Mouse (Mus musculus) large intestine, adult 2 months (tissue): Measurements from ENCODE around the gene Srrd. TPM values are rescaled to one million over a fixed set of nuclear protein-coding genes. Genes with fewer than 3 reads are reported as not detected.
"Not testable (repeated sequence)": the region's sequence is repeated elsewhere in the genome, so short reads cannot be mapped to it uniquely, and the experiment has no call there.

ENCODE experiments used
- DNase-seq: peaks from one replicate; pipeline ENCODE4 v3.0.0-alpha.2; 2012; ENCODE audit warnings: low read depth, low spot score
- WGBS: fragments of 180-500 bp; shearing (Covaris S2); methylation state at CpG from one replicate; pipeline ENCODE4 v1.1.7; 2018; 5-methylcytosine and 5-hydroxymethylcytosine counted together
- polyA plus RNA-seq: library from polyadenylated mRNA; depleted of rRNA; stranded (reverse); fragments of >200 nt; gene quantifications from 2 replicates; pipeline ENCODE4 v1.2.3, GENCODE M21; 2012

The Srrd gene
- polyA plus RNA-seq, 1 experiment: 31.3 TPM

DNA sequence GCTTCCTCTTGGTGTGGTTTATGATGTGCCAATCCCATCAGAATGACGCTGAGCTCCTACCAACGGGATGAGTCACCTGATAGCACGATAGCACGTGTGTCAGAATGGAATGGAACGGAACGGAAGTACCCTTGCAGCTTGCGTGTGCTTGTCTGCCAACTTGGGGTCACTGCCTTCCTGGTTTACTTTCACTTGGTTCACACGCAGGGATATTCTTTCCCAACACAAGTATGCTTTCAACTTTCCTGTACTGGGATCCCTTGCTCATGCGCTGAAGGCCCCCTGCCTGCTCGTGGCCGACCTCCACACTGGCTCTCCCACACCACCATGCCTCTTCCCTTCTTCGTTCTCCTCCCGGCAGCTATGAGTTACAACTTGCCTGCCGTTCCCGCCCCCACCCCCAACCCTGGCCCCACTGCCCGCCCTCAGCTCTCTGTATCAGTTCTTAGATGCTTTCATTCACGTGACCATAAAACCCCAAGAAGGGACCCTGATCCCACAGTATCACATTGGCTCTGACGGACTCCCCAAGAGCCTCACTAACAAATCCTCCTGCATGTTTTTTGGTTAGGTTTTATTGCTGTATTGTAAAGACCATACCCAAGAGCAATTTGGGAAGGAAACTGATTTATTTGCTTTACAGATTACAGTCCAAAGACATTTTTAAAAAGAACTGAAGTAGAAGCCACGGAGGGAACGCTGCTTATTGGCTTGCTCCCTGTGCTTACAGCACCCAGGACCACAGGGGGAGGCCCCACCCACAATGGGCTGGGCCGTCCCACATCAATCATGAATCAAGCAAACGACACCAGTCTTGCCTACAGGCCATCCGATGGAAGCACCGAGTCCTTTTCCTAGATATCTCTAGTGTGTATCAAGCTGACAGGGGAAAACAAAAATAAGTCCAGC lies 17.9 kb downstream of the Srrd start:
- DNase-seq: no peak
- 6% methylated on average over 24 of the region's 24 CpGs for WGBS

- WGBS: 87% methylated on average over 6 of the region's 6 CpGs
- DNase-seq: no peak
These were observed 19.6 kb downstream of the Srrd start for GRCm38 (mm10) chr5:112323246-112323645.

GRCm38 (mm10) chr5:112321376-112321775 lies 21.5 kb downstream of the Srrd start:
- DNase-seq: no peak
- WGBS: 82% methylated on average over 4 of the region's 4 CpGs

- no peak for DNase-seq
- 75% methylated on average over 6 of the region's 6 CpGs for WGBS
These were observed 21.9 kb downstream of the Srrd start for GRCm38 (mm10) chr5:112320936-112321335.

DNA sequence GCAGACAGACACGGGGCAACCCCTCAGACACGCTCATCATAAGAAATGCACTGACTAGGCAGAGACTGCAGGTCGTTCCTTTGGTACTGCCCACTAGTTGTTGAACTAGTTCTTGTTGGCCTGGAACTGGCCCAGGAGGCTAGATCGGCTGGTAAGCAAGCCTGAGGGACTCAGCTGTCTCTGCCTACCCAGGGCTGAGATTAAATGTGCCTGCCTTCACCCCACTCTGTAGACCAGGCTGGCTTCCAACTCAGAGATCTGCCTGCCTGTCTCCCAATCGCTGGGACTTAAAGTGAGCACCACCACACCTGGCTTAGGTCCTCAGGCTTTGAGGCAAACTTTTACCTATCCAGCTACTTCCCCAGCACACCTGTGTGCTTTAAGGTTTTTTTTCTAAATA lies 22.5 kb downstream of the Srrd start:
- WGBS: 63% methylated on average over 5 of the region's 5 CpGs
- no peak for DNase-seq

GRCm38 (mm10) chr5:112319343-112319742 lies 23.5 kb downstream of the Srrd start:
- WGBS: 42% methylated on average over 2 of the region's 2 CpGs
- not testable (repeated sequence) for DNase-seq

DNA sequence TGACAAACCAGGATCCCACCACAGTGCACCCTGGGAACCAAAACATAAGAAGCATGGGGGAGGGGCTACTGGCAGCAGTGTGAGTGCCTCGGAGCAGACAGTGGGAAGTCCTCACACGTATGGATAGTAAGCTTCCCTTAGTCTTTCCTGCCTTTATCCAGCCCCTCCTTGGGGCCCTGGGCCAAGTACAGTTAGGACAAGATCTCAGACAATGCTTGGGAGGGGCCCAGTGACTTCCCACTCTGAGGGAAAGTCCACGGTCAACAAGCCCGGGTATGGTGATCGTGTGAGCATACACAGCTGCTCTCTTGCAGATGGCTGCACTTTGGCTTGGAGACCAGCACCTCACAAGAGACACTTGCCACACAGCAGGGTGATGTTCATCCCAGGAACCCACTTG lies 25.5 kb downstream of the Srrd start:
- WGBS: 16% methylated on average over 5 of the region's 5 CpGs
- no peak for DNase-seq

GRCm38 (mm10) chr5:112316468-112316867 lies 26.4 kb downstream of the Srrd start:
- no peak for DNase-seq
- WGBS: 85% methylated on average over 5 of the region's 5 CpGs

DNA sequence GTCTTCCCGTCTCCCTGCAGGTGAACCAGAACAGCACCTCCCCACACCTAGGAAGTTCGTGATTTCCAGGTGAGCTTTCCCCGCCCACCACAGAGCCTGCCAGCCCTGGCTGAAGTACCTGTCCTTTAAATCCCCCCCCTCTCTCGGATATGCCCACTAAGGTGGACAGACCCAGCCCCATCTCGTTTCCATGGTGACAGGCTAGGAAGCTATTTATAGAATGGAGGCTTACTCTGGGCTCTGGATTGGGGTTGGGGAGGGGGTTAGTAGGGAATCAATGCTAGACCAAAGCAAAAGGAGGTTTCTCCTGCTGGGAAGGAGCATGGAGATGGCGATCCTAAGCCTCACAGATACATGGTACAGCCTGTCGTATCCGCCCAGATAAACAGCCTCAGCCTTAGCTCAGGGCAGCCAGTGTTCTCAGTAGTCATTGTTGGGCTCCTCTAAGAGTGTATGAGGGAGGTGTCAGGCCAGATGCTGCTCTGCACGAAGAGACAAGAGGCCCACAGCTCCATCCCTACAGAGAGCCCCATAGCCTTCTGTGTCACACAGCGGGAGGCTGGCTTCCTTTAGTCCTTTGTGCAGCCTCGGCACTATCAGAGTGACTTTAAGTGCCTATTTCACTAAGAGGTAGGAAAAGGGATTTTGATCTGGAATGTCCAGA lies 29.5 kb downstream of the Srrd start:
- 83% methylated on average over 11 of the region's 11 CpGs for WGBS

GRCm38 (mm10) chr5:112305842-112306241 lies 37.0 kb downstream of the Srrd start:
- DNase-seq: no peak
- 92% methylated on average over 5 of the region's 5 CpGs for WGBS

More for the DNA sequence above, 29.5 kb downstream of the Srrd start:
- DNase-seq: no peak

DNA sequence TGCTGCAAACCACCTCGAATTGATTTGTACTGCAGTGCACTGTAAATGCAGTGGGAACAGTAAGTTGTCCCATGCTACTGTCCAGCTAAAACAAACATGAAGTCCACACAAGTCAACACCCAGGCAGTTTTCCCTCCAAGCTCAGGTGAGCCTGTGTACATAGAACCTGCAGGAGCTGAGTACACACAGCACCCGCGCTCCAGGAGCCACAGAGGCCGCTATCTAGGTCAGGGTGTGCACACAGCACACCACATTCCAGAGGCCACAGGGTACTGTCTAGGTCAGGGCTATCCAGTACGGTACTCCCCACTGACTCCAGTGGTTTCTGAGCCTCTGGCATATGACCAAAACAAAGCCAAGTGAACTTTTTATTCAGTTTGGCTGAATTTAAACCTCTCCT lies 40.5 kb downstream of the Srrd start:
- WGBS: 37% methylated on average over 5 of the region's 5 CpGs
- no peak for DNase-seq

- DNase-seq: no peak
- 79% methylated on average over 4 of the region's 4 CpGs for WGBS
These were observed 41.1 kb downstream of the Srrd start for GRCm38 (mm10) chr5:112301694-112302093.

GRCm38 (mm10) chr5:112300721-112301308 lies 42.0 kb downstream of the Srrd start:
- DNase-seq: no peak
- 80% methylated on average over 6 of the region's 6 CpGs for WGBS

DNA sequence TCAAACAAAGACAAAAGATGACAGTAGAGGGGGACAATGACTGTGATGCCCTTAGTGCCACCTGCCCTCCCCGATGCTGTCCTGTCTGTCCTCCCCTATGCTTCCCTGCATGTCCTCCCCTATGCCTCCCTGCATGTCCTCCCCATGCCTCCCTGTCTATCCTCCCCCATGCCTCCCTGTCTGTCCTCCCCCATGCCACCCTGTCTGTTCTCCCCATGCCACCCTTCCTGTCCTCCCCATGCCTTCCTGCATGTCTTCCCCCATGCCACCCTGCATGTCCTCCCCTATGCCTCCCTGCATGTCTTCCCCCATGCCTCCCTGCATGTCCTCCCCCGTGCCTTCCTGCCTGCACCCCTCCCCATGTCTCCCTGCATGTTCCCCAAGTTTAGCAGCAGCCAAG lies 42.7 kb downstream of the Srrd start:
- DNase-seq: no peak
- WGBS: 89% methylated on average over 2 of the region's 2 CpGs

- 83% methylated on average over 4 of the region's 4 CpGs for WGBS
- DNase-seq: no peak
These were observed 43.4 kb downstream of the Srrd start for GRCm38 (mm10) chr5:112299399-112299798.

DNA sequence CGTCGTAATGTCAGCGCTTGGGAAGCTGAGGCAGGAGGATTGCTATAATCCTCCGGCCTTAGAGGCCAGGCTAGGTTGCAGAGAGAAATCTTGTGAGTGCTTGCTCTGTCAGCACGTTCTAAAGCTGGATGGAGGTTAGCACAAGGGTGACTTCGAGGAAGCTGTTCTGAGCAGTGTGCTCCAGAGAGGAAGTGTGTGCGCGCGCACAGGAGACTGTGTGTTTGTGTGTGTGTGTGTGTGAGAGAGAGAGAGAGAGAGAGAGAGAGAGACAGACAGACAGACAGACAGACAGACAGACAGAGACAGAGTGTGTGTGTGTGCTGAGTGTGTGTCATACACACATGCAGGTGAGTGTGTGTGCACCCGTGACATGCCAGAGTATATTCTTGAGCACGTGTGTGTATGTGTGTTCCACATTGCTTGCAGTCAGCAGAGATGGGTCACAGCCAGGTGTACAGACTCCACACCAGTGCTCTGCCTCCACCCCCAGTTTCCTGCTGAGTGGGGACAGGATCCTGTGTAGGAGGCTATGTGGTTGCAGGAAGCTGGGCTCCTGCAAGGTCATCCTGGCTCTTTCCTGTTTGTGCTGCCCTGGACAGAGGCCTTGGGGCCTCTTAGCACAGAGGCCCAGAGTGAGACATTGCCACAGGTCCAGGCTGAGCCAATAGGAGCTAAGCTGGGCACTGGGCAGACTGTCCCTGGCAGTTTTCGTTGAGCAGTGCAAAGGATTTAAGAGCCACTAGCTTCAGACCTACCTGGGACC lies 44.4 kb downstream of the Srrd start:
- WGBS: 83% methylated on average over 12 of the region's 12 CpGs
- DNase-seq: no peak

DNA sequence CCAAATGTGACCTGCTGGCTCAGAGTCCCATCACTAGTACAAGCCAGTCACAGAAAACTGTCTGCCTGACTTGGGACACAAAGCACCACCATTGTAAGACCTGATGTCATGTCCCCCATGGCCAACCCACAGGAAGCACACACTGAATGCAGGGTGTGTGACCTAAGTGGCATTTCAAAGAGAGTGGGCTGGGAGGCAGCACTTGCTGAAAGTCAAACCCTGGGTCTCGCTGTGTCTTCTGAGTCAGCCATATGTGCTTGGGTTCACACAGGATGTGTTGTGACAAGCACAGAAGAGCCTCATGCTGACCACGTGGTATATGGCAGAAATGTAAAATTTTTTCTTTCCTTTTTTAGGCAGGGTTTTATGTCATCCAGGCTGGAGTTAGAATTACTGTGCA lies 45.6 kb downstream of the Srrd start:
- DNase-seq: no peak
- WGBS: 67% methylated on average over 2 of the region's 2 CpGs

DNA sequence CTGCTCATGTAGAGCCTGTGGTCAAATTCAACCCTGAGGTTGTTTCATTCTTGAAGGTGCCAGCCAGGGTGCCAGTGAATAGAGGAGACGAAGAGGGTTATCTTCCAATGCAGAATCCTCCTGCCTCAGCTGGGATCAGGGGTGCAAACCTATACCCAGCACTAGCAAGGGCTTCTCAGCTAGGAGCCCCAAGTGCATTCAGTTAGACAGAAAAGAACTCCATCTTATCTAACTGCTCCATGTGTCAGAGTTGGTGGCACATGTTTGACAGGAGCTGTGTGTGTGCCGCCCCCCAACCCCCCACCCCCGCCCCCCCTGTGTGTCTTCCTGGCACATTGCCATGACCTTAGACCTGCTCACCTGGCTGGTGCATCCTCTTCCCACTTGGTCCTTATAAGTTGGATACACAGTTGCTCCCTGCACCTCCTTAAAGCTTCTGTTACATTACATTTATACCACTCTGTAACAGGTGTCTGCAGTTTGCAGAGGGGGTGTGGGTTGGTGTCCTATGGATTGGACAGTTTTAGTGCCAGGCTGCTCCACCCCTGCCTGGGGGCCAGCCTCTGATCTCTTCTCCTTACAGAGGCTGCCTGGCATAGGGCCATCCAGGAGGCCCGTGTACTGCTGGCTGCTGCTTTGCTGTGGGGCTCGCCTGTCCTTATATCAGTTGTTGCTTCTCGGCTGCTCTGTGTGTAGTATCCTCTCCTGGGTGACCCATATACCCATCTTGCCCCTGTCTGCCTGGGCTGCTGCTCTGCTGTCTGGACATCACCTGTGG lies 46.2 kb downstream of the Srrd start:
- WGBS: 29% methylated on average over 6 of the region's 6 CpGs
- no peak for DNase-seq

DNA sequence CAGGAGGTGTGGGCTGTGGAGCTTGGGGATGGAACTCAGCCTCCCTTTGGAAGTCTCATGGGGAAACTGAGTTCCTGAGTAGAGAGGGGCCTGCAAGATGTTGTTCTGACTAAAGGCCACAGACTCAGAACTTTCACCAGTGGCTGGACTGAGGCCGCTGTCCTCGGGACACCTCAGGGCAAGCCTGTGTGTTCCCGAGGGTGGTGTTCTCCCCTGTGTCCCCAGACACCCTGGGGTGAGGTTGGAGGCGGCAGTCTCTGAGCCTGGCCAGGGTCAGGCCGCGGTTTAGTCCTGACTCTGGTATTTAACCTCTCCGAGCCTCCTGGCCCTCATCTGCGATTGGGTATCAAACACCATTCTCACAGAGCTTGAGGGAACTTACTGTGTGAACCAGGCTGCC lies 47.3 kb downstream of the Srrd start:
- 80% methylated on average over 8 of the region's 8 CpGs for WGBS
- DNase-seq: no peak
